Mouse (Mus musculus): ENCODE measurements around the gene Rpl7l1. TPM values are rescaled to one million over a fixed set of nuclear protein-coding genes. Genes with fewer than 3 reads are reported as not detected.

The Rpl7l1 gene
- polyA plus RNA-seq, 1 experiment = 13.7 TPM

DNA sequence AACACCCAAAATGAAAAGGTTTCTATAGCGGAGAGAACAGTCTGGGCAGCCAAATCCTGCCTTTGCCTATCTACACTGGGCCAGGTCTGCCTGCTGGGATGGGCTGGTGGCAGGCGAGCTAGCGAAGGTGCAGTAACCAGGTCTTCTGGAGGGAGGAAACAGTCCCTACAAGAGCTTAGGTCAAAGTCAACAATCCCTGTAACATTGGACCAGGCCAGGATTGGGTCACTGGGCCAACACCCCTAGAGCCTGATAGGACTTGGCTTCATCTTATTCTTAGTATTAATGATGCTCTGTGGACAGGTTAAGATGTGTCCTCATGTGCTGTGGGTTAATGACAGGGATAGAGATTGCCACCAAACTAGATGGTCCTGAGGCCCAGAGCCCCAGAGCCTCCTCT, 48.4 kb downstream of the Rpl7l1 start:
- WGBS = 93% methylated on average over 3 of the region's 3 CpGs
- Histone ChIP-seq H3K27ac (ENCODE audit: insufficient read depth, low read length) (no peak overlapping the region), H3K4me3 (ENCODE audit: extremely low read depth, insufficient read depth, insufficient read length) (no peak overlapping the region), H3K27me3 (ENCODE audit: control insufficient read depth, insufficient read depth, low read length) (no peaks in the 10 kb centered on the region), H3K4me1 (ENCODE audit: control insufficient read depth, insufficient read depth, insufficient read length) (no peaks in the 10 kb centered on the region), H3K36me3 (ENCODE audit: control insufficient read depth, insufficient read depth, low read length) (peaks cover 8% of the 10 kb centered on the region; the same call in 1 of the 2 replicates)
- TF ChIP-seq CTCF (IDR thresholded peaks at IDR 0.05; ENCODE audit: extremely low read depth, insufficient read depth, insufficient read length, insufficient replicate concordance) (no peak), POLR2A (IDR thresholded peaks at IDR 0.05; ENCODE audit: low read depth, low read length) (no peak)
- no peak for DNase-seq (ENCODE audit: low read depth in 1 of 2, low spot score in 2 of 2)

DNA sequence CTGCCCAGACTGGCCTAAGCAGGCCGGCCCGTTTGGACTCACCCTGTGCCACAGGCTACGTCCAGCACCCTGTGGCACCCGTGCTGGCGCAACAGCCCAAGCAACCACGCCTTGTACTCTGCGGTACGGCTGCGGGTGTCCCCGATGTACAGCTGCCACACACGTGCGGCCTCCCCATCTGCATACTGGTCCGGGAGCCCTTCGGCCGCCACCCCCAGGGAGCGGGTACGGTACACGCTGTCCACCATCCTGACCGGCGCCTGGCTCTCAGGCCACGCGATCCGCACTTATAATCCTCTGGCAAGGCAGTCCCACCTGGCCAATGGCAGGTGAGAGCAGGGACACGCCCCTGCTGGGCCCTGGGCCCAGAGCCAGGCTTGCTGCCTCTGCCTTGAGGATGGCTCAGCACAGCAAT, 53.6 kb downstream of the Rpl7l1 start, which contains the start of gene Gnmt:
Gene Gnmt (minus strand): TSS at position 265 of the 415 bp plus-strand sequence.
- no peak within 1 kb of the TSS for H3K4me3 ChIP-seq (ENCODE audit: extremely low read depth, insufficient read depth, insufficient read length)
- H3K4me1 ChIP-seq (ENCODE audit: control insufficient read depth, insufficient read depth, insufficient read length) = no peaks in the 10 kb centered on the region
- peaks cover 7% of the 10 kb centered on the region for H3K36me3 ChIP-seq (ENCODE audit: control insufficient read depth, insufficient read depth, low read length)
- no peak for TF ChIP-seq POLR2A (IDR thresholded peaks at IDR 0.05; ENCODE audit: low read depth, low read length)
- no peak for TF ChIP-seq CTCF (IDR thresholded peaks at IDR 0.05; ENCODE audit: extremely low read depth, insufficient read depth, insufficient read length, insufficient replicate concordance)
- 57% methylated on average over 24 of the region's 24 CpGs for WGBS
- no peak within 1 kb of the TSS for H3K27ac ChIP-seq (ENCODE audit: insufficient read depth, low read length)
- no peaks in the 10 kb centered on the region for H3K27me3 ChIP-seq (ENCODE audit: control insufficient read depth, insufficient read depth, low read length)
- DNase-seq (ENCODE audit: low read depth in 1 of 2, low spot score in 2 of 2) = no peak

DNA sequence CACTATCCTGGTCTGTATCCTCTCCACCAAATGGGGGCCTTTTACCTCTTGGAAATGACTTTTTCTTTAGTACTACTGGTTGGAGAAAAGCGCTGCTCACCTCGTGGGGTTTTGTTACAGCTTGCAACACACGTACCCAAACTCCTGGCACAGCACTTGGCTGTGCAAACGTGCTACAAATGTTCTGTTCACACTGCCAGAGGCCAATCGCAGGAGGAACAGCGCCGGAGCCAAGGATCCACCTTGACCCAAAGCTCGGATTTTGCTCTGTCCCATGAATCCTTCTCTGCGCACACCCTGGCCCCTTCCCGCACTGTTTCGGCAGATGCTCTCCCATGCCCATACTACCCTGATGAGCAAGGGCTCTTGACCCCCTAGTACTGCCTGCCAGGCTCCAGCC, 54.0 kb downstream of the Rpl7l1 start:
- DNase-seq (ENCODE audit: low read depth in 1 of 2, low spot score in 2 of 2) = no peak
- H3K4me1 ChIP-seq (ENCODE audit: control insufficient read depth, insufficient read depth, insufficient read length) = no peaks in the 10 kb centered on the region
- peaks cover 10% of the 10 kb centered on the region for H3K36me3 ChIP-seq (ENCODE audit: control insufficient read depth, insufficient read depth, low read length)
- H3K27me3 ChIP-seq (ENCODE audit: control insufficient read depth, insufficient read depth, low read length) = no peaks in the 10 kb centered on the region
- no peak overlapping the region for H3K27ac ChIP-seq (ENCODE audit: insufficient read depth, low read length)
- 80% methylated on average over 11 of the region's 11 CpGs for WGBS
- no peak overlapping the region for H3K4me3 ChIP-seq (ENCODE audit: extremely low read depth, insufficient read depth, insufficient read length)
- TF ChIP-seq POLR2A (IDR thresholded peaks at IDR 0.05; ENCODE audit: low read depth, low read length) (no peak), CTCF (IDR thresholded peaks at IDR 0.05; ENCODE audit: extremely low read depth, insufficient read depth, insufficient read length, insufficient replicate concordance) (no peak)

DNA sequence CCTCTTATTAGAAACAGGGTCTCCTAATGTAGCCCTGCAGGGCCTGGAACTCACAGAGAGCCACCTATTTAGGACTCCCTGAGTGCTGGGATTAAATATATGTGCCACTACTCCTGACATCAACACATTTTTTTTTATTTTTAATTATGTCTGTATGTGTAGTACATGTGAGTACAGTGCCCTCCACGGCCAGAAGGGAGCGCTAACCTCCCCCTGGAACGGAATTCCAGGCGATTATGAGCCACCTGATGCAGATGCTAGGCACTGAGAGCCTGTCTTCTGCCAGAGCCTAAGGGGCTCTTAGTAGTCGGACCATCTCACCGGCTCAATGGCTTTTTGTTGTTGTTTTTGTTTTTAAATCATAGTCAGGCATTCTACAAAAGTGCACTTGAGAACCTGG, 54.5 kb downstream of the Rpl7l1 start:
- no peak overlapping the region for H3K27ac ChIP-seq (ENCODE audit: insufficient read depth, low read length)
- no peaks in the 10 kb centered on the region for H3K27me3 ChIP-seq (ENCODE audit: control insufficient read depth, insufficient read depth, low read length)
- H3K4me3 ChIP-seq (ENCODE audit: extremely low read depth, insufficient read depth, insufficient read length) = no peak overlapping the region
- no peaks in the 10 kb centered on the region for H3K4me1 ChIP-seq (ENCODE audit: control insufficient read depth, insufficient read depth, insufficient read length)
- H3K36me3 ChIP-seq (ENCODE audit: control insufficient read depth, insufficient read depth, low read length) = peaks cover 11% of the 10 kb centered on the region
- TF ChIP-seq CTCF (IDR thresholded peaks at IDR 0.05; ENCODE audit: extremely low read depth, insufficient read depth, insufficient read length, insufficient replicate concordance) = no peak
- TF ChIP-seq POLR2A (IDR thresholded peaks at IDR 0.05; ENCODE audit: low read depth, low read length) = no peak
- 57% methylated on average over 6 of the region's 6 CpGs for WGBS
- no peak for DNase-seq (ENCODE audit: low read depth in 1 of 2, low spot score in 2 of 2)

DNA sequence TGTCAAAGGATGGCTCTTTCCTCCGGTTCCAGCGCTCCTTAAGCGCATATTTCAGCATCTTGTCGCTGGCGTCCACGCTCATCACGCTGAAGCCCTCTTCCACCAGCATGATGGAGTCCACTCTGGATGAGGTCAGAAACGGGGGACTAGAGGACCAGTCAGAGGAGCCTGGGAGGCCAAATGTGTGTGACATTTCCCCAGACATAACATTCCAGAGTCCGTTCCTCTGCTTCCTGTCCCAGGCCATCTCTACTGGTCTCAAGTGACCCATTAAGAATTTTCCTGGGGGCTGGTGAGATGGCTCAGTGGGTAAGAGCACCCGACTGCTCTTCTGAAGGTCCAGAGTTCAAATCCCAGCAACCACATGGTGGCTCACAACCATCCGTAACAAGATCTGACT, 55.2 kb downstream of the Rpl7l1 start:
- 90% methylated on average over 11 of the region's 11 CpGs for WGBS
- DNase-seq (ENCODE audit: low read depth in 1 of 2, low spot score in 2 of 2) = no peak
- Histone ChIP-seq H3K27me3 (ENCODE audit: control insufficient read depth, insufficient read depth, low read length) (no peaks in the 10 kb centered on the region), H3K4me3 (ENCODE audit: extremely low read depth, insufficient read depth, insufficient read length) (no peak overlapping the region), H3K36me3 (ENCODE audit: control insufficient read depth, insufficient read depth, low read length) (peaks cover 13% of the 10 kb centered on the region), H3K4me1 (ENCODE audit: control insufficient read depth, insufficient read depth, insufficient read length) (no peaks in the 10 kb centered on the region), H3K27ac (ENCODE audit: insufficient read depth, low read length) (no peak overlapping the region)
- TF ChIP-seq CTCF (IDR thresholded peaks at IDR 0.05; ENCODE audit: extremely low read depth, insufficient read depth, insufficient read length, insufficient replicate concordance) (no peak), POLR2A (IDR thresholded peaks at IDR 0.05; ENCODE audit: low read depth, low read length) (no peak)

DNA sequence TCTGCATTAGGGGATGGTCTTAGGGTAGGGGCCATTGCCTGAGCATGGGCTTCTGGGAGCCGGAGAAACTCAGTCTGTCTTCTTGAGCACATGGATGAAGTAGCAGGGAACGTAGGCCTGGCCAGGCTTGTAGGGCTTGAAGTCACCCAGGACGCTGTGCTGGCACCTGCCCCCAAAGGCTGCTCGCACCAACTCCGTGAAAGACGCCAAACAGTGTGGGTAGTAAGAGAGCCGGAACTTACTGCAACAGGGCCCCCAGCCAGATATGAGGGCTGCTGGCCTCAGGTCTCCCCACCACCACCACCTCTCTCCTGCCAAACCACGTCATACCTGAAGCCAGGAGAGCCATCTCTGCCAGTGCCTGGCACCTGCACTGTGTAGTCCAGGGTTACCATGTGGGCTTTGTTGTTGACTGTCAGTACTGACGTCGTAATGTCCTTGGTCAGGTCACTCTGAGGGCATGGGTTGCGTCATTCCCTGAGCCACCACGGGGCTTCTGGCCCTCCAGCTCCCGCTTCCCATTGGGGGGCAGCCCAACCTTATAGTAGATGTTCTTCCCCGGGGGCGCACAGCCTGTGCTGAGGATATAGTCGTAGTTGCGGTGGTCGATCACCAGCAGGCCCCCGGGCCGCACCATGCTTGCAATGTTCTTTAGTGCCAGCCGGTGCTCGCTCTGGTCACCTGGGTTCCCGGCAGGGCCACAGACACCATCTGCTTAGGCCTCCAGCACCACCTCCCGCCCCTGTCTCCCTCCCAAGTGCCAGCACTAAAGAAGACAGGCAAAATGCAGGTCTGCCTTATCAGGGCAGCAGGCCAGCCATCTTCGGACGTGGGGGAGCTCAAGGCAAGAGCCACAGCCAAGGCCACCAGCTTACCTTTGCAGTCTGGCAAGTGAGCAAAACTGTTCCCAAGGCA, 56.5 kb downstream of the Rpl7l1 start:
- no peak overlapping the region for H3K4me3 ChIP-seq (ENCODE audit: extremely low read depth, insufficient read depth, insufficient read length)
- no peak overlapping the region for H3K27ac ChIP-seq (ENCODE audit: insufficient read depth, low read length)
- no peaks in the 10 kb centered on the region for H3K27me3 ChIP-seq (ENCODE audit: control insufficient read depth, insufficient read depth, low read length)
- WGBS = 93% methylated on average over 26 of the region's 26 CpGs
- TF ChIP-seq POLR2A (IDR thresholded peaks at IDR 0.05; ENCODE audit: low read depth, low read length) (no peak), CTCF (IDR thresholded peaks at IDR 0.05; ENCODE audit: extremely low read depth, insufficient read depth, insufficient read length, insufficient replicate concordance) (no peak)
- DNase-seq (ENCODE audit: low read depth in 1 of 2, low spot score in 2 of 2) = no peak
- H3K36me3 ChIP-seq (ENCODE audit: control insufficient read depth, insufficient read depth, low read length) = peaks cover 18% of the 10 kb centered on the region
- H3K4me1 ChIP-seq (ENCODE audit: control insufficient read depth, insufficient read depth, insufficient read length) = no peaks in the 10 kb centered on the region

DNA sequence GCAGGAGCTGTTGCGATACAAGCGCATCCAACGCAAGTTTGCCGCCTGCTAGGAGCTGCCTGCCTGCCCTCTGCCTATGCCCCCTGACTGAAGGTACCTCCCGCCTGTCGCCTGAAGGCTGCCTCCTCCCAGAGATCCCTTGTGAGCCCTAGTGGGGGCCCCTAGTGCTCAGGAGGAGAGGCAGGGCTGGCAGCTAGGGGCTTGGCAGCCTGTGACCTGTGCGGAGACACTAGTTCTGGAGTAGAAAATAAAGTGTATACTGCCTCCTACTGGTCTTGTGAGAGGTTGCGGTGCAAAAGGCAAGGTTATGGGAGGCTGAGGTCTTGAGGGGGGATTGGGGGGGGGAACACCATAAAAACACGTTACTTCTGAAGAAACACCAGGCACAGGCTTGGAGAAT, 57.2 kb downstream of the Rpl7l1 start:
- DNase-seq (ENCODE audit: low read depth in 1 of 2, low spot score in 2 of 2) = peak in 1 of 2 experiments; percentile 28
- no peaks in the 10 kb centered on the region for H3K27me3 ChIP-seq (ENCODE audit: control insufficient read depth, insufficient read depth, low read length)

More for the DNA sequence above, 57.2 kb downstream of the Rpl7l1 start:
- Histone ChIP-seq H3K27ac (ENCODE audit: insufficient read depth, low read length) (no peak overlapping the region), H3K4me3 (ENCODE audit: extremely low read depth, insufficient read depth, insufficient read length) (no peak overlapping the region), H3K4me1 (ENCODE audit: control insufficient read depth, insufficient read depth, insufficient read length) (no peaks in the 10 kb centered on the region), H3K36me3 (ENCODE audit: control insufficient read depth, insufficient read depth, low read length) (peaks cover 18% of the 10 kb centered on the region)
- WGBS = 81% methylated on average over 9 of the region's 9 CpGs
- no peak for TF ChIP-seq POLR2A (IDR thresholded peaks at IDR 0.05; ENCODE audit: low read depth, low read length)
- peak; percentile 30; the same call in 1 of the 2 replicates for TF ChIP-seq CTCF (IDR thresholded peaks at IDR 0.05; ENCODE audit: extremely low read depth, insufficient read depth, insufficient read length, insufficient replicate concordance)
